Mouse (Mus musculus) large intestine, adult 2 months (tissue): ENCODE results near the gene Figla. TPM values are rescaled to one million over a fixed set of nuclear protein-coding genes. Genes with fewer than 3 reads are reported as not detected.

ENCODE experiments used
- DNase-seq: peaks from one replicate; pipeline ENCODE4 v3.0.0-alpha.2; 2012; ENCODE audit warnings: low read depth, low spot score
- whole genome bisulfite sequencing: fragments of 180-500 bp; shearing (Covaris S2); methylation state at CpG from one replicate; pipeline ENCODE4 v1.1.7; 2018; 5-methylcytosine and 5-hydroxymethylcytosine counted together
- polyA plus RNA-seq: library from polyadenylated mRNA; depleted of rRNA; stranded (reverse); fragments of >200 nt; gene quantifications from 2 replicates; pipeline ENCODE4 v1.2.3, GENCODE M21; 2012; rRNA removed

The Figla gene
- polyA plus RNA-seq, 1 experiment, result not detected

DNA sequence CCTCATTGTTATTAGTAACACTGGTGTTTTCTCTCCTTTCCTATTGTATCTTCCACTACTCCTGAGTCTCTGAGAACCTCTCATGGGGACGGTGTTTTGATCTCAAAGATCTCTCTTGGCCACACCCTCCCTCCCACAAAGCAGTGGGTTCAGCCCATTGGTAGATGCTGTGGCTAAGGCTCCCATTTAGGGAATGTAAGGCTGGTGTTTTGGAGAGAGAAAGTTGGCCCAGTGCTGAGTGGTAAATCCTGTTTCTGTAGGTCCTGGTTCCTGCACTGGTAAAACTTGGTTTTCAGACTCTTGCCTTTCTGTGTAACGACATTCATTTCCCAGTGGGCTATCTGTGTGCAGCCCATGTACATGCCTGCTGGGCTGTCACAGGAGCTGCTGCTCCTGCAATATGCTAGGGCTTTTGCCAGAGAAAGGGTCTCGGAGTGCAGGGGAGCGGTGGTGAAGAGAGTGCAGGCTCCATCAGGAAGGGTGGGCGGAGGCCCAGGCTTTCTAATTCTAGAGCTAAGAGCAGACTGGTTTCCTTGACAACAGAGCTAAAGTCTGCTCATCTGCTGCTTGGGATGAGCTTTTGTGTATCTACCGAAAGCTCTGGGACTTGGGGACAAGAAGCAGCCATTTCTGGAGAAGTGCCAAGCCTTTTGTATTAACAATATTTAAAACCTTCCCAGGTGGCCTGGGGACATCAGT, 48.5 kb downstream of the Figla start:
- WGBS, result 65% methylated on average over 6 of the region's 6 CpGs
- no peak for DNase-seq

DNA sequence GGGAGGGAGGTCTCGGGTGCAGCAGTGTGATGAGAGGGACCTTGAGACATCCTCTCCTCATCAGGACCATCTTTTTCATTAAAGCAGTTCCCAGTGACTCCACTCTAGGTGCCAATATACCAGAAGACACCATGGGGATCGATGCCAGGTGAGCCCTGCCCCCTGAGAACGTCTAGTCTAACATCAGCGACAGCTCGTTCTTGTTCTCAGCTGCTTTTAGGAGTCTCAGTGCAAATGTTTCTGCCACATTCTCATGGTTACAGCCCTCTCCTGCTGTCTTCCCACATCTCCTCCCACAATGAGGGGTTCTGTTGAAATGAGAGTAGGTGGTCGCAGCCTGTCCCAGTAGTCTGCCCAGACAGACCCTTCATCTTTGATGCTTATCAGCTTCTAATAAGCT, 50.8 kb downstream of the Figla start:
- DNase-seq, result no peak
- WGBS, result 82% methylated on average over 6 of the region's 6 CpGs

DNA sequence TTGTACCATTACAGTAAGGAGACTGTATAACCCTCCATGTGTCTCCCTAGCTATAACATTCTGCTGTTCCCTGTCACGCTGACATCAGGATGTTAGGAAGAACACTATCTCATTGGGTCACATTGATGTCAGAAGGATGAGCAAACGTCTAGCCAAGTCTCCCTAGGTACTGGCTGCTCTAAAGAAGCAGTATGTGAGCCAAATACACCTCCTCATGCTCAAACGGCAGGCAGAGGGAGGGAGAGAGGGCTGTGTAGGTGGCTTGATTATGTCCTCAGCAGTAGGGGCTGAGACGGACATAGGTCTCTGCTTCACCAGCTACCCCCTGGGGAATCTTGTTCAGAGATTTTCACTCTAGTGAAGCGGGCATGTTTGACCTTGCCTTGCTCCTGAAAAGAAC, 51.2 kb downstream of the Figla start:
- DNase-seq, result no peak
- 57% methylated on average over 5 of the region's 5 CpGs for WGBS

DNA sequence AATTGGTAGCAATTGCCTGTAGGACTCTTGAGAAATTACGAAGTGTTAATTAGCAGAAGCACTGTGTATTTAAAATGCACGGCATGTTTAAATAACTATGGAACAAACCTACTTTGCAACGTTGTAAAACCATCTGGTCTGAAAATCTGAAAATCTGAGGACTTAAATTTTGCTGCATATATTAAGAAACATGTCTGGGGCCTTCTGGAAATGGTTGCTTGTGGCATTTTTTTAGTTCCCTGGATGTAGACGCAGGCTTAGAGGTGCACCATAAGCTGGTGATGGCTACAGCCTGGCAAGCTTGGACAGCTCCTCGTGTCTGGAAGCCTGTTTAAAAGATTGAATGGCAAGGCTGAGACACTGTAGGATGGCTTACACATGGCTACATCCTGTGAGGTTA, 53.0 kb downstream of the Figla start:
- WGBS, result 64% methylated on average over 5 of the region's 5 CpGs
- no peak for DNase-seq

DNA sequence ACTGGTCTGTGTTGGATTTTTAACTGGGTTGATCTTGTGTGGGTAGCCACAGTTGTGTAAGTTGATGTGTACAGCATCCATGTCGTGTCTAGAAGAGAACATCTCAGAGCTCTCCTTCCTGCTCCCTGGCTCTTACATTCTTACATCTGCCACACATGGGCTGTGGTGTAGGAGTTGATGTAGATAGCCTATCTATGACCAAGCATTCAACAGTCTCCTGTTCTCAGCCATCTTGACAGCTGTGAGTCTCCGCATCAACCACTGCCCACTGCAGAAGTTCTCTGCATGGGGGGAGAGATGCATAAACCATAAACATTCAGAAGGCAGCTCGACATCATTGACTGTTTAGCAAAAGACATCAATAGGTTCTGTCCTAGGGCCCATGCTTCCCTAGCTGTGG, 53.9 kb downstream of the Figla start:
- 73% methylated on average over 3 of the region's 3 CpGs for WGBS
- no peak for DNase-seq

DNA sequence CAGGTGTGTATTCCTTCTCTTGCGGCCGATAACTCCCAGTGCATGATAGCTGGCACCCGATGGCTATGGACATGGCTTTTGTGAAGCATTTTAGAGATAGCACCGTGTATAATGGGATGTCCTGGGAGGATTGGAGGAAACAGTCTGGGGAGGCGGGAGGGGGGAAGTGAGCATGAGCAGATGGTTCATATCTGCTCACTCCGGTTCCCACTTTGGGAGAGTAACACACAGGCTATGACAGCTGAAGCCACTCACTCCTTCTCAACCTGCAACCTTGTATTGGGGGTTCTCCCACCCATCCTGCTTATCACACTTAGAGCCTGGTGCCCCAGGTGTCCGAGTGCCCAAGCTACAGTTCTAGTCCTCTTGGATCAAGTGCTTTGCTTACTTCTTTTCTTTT, 54.3 kb downstream of the Figla start:
- 77% methylated on average over 7 of the region's 7 CpGs for WGBS

More for the DNA sequence above, 54.3 kb downstream of the Figla start:
- DNase-seq, result no peak

Other genes starting within 250 kb of the Figla start
- gene Nat8f6, start 195.2 kb upstream of the Figla start, polyA plus RNA-seq, result 0.06 and 1.0 TPM in 2 replicates
- 9.3 and 21.2 TPM in 2 replicates for gene Nat8f5, start 195.2 kb upstream of the Figla start, polyA plus RNA-seq
- 37.2 and 98.5 TPM in 2 replicates for gene Nat8, start 184.1 kb upstream of the Figla start, polyA plus RNA-seq
- 0.15 and 0.16 TPM in 2 replicates for gene Nat8f2, start 147.0 kb upstream of the Figla start, polyA plus RNA-seq
- 30.1 and 54.5 TPM in 2 replicates for gene Nat8f4, start 111.3 kb upstream of the Figla start, polyA plus RNA-seq
- 13.8 and 21.7 TPM in 2 replicates for gene Tprkb, start 104.3 kb upstream of the Figla start, polyA plus RNA-seq
- 12.6 and 16.6 TPM in 2 replicates for gene Nat8f1, start 100.5 kb upstream of the Figla start, polyA plus RNA-seq
- 16.7 and 30.3 TPM in 2 replicates for gene Dusp11, start 54.5 kb upstream of the Figla start, polyA plus RNA-seq
- gene Add2, start 12.5 kb downstream of the Figla start, polyA plus RNA-seq, result 0.21 and 0.58 TPM in 2 replicates
- gene Tgfa, start 179.1 kb downstream of the Figla start, polyA plus RNA-seq, result 7.2 and 11.4 TPM in 2 replicates